Mouse (Mus musculus): ENCODE data around the gene Mast4. TPM values are rescaled to one million over a fixed set of nuclear protein-coding genes. Genes with fewer than 3 reads are reported as not detected.

The Mast4 gene
- polyA plus RNA-seq, 1 experiment from 2014 or later = 41.0 TPM

- Histone ChIP-seq H3K9me3 (replicated peaks) (no peaks in the 10 kb centered on the region), H3K27ac (peak overlapping the region; percentile 56), H3K4me3 (peak overlapping the region; percentile 33), H3K27me3 (no peaks in the 10 kb centered on the region), H3K4me2 (peak overlapping the region; percentile 57), H3K9ac (peak overlapping the region; percentile 48), H3K36me3 (0 out of 2 replicates have a peak, but pooled peaks cover 4% of the 10 kb centered on the region), H3K4me1 (replicated peaks) (peaks cover 19% of the 10 kb centered on the region)
- ATAC-seq (replicated peaks; ENCODE audit: insufficient number of reproducible peaks, insufficient read depth, low FRiP score, low read depth) = peak; percentile 39
- 15% methylated on average over 15 of the region's 15 CpGs for WGBS
Measured at GRCm38 (mm10) chr13:102811129-102811832, 523.0 kb downstream of the Mast4 start.

- H3K9ac ChIP-seq = no peak overlapping the region
- ATAC-seq (replicated peaks; ENCODE audit: insufficient number of reproducible peaks, insufficient read depth, low FRiP score, low read depth) = no peak
- H3K9me3 ChIP-seq (replicated peaks) = no peaks in the 10 kb centered on the region
- H3K4me2 ChIP-seq = no peak overlapping the region
- H3K36me3 ChIP-seq = peaks cover 20% of the 10 kb centered on the region; the same call in 1 of the 2 replicates
- no peak overlapping the region for H3K4me3 ChIP-seq
- H3K27ac ChIP-seq = no peak overlapping the region
- H3K4me1 ChIP-seq (replicated peaks) = peaks cover 12% of the 10 kb centered on the region
- no peaks in the 10 kb centered on the region for H3K27me3 ChIP-seq
- 86% methylated on average over 3 of the region's 3 CpGs for WGBS
Measured at GRCm38 (mm10) chr13:102806652-102807051, 527.6 kb downstream of the Mast4 start.

- Histone ChIP-seq H3K9ac (no peak overlapping the region), H3K4me1 (replicated peaks) (no peaks in the 10 kb centered on the region), H3K36me3 (peaks cover 20% of the 10 kb centered on the region; the same call in 1 of the 2 replicates), H3K4me2 (no peak overlapping the region), H3K9me3 (replicated peaks) (no peaks in the 10 kb centered on the region), H3K4me3 (no peak overlapping the region), H3K27ac (no peak overlapping the region), H3K27me3 (no peaks in the 10 kb centered on the region)
- ATAC-seq (replicated peaks; ENCODE audit: insufficient number of reproducible peaks, insufficient read depth, low FRiP score, low read depth) = no peak
- WGBS = 82% methylated on average over 6 of the region's 6 CpGs
Measured at GRCm38 (mm10) chr13:102805190-102805589, 529.1 kb downstream of the Mast4 start.

GRCm38 (mm10) chr13:102803206-102803605 lies 531.1 kb downstream of the Mast4 start:
- Histone ChIP-seq H3K36me3 (peaks cover 16% of the 10 kb centered on the region; the same call in 1 of the 2 replicates), H3K4me1 (replicated peaks) (no peaks in the 10 kb centered on the region), H3K4me2 (no peak overlapping the region), H3K27me3 (no peaks in the 10 kb centered on the region), H3K4me3 (no peak overlapping the region), H3K9me3 (replicated peaks) (no peaks in the 10 kb centered on the region), H3K27ac (no peak overlapping the region), H3K9ac (no peak overlapping the region)
- 85% methylated on average over 9 of the region's 9 CpGs for WGBS
- ATAC-seq (replicated peaks; ENCODE audit: insufficient number of reproducible peaks, insufficient read depth, low FRiP score, low read depth) = no peak

- H3K4me3 ChIP-seq = no peak overlapping the region
- no peak for ATAC-seq (replicated peaks; ENCODE audit: insufficient number of reproducible peaks, insufficient read depth, low FRiP score, low read depth)
- no peaks in the 10 kb centered on the region for H3K9me3 ChIP-seq (replicated peaks)
- no peak overlapping the region for H3K27ac ChIP-seq
- no peaks in the 10 kb centered on the region for H3K27me3 ChIP-seq
- H3K36me3 ChIP-seq = peaks cover 43% of the 10 kb centered on the region
- no peak overlapping the region for H3K4me2 ChIP-seq
- H3K4me1 ChIP-seq (replicated peaks) = no peaks in the 10 kb centered on the region
- 86% methylated on average over 3 of the region's 3 CpGs for WGBS
- no peak overlapping the region for H3K9ac ChIP-seq
Measured at GRCm38 (mm10) chr13:102792157-102792556, 542.1 kb downstream of the Mast4 start.

- no peak for ATAC-seq (replicated peaks; ENCODE audit: insufficient number of reproducible peaks, insufficient read depth, low FRiP score, low read depth)
- Histone ChIP-seq H3K27me3 (no peaks in the 10 kb centered on the region), H3K9ac (no peak overlapping the region), H3K4me1 (replicated peaks) (no peaks in the 10 kb centered on the region), H3K9me3 (replicated peaks) (no peaks in the 10 kb centered on the region), H3K36me3 (peaks cover 40% of the 10 kb centered on the region), H3K4me3 (no peak overlapping the region), H3K4me2 (no peak overlapping the region), H3K27ac (no peak overlapping the region)
- WGBS = 68% methylated on average over 6 of the region's 6 CpGs
Measured at GRCm38 (mm10) chr13:102790601-102791155, 543.6 kb downstream of the Mast4 start.

GRCm38 (mm10) chr13:102786666-102787230 lies 547.5 kb downstream of the Mast4 start:
- ATAC-seq (replicated peaks; ENCODE audit: insufficient number of reproducible peaks, insufficient read depth, low FRiP score, low read depth) = no peak
- H3K9ac ChIP-seq = no peak overlapping the region
- no peaks in the 10 kb centered on the region for H3K27me3 ChIP-seq
- peaks cover 38% of the 10 kb centered on the region for H3K36me3 ChIP-seq
- H3K4me3 ChIP-seq = no peak overlapping the region
- no peak overlapping the region for H3K27ac ChIP-seq
- H3K4me2 ChIP-seq = no peak overlapping the region
- H3K4me1 ChIP-seq (replicated peaks) = no peaks in the 10 kb centered on the region
- WGBS = 84% methylated on average over 10 of the region's 10 CpGs
- H3K9me3 ChIP-seq (replicated peaks) = no peaks in the 10 kb centered on the region

- no peak overlapping the region for H3K9ac ChIP-seq
- no peak overlapping the region for H3K4me2 ChIP-seq
- H3K27me3 ChIP-seq = no peaks in the 10 kb centered on the region
- WGBS = 87% methylated on average over 7 of the region's 7 CpGs
- peaks cover 50% of the 10 kb centered on the region for H3K36me3 ChIP-seq
- H3K4me3 ChIP-seq = no peak overlapping the region
- no peak for ATAC-seq (replicated peaks; ENCODE audit: insufficient number of reproducible peaks, insufficient read depth, low FRiP score, low read depth)
- H3K27ac ChIP-seq = no peak overlapping the region
- no peaks in the 10 kb centered on the region for H3K9me3 ChIP-seq (replicated peaks)
- no peaks in the 10 kb centered on the region for H3K4me1 ChIP-seq (replicated peaks)
Measured at GRCm38 (mm10) chr13:102783531-102784310, 550.6 kb downstream of the Mast4 start.

- Histone ChIP-seq H3K36me3 (peaks cover 59% of the 10 kb centered on the region), H3K27ac (no peak overlapping the region), H3K9me3 (replicated peaks) (no peaks in the 10 kb centered on the region), H3K4me2 (no peak overlapping the region), H3K4me3 (no peak overlapping the region), H3K27me3 (no peaks in the 10 kb centered on the region), H3K4me1 (replicated peaks) (no peaks in the 10 kb centered on the region), H3K9ac (no peak overlapping the region)
- no peak for ATAC-seq (replicated peaks; ENCODE audit: insufficient number of reproducible peaks, insufficient read depth, low FRiP score, low read depth)
- 92% methylated on average over 3 of the region's 3 CpGs for WGBS
Measured at GRCm38 (mm10) chr13:102779275-102779674, 555.0 kb downstream of the Mast4 start.

- no peak for ATAC-seq (replicated peaks; ENCODE audit: insufficient number of reproducible peaks, insufficient read depth, low FRiP score, low read depth)
- Histone ChIP-seq H3K4me2 (no peak overlapping the region), H3K9me3 (replicated peaks) (no peaks in the 10 kb centered on the region), H3K27me3 (no peaks in the 10 kb centered on the region), H3K9ac (no peak overlapping the region), H3K4me1 (replicated peaks) (no peaks in the 10 kb centered on the region), H3K36me3 (peaks cover 62% of the 10 kb centered on the region), H3K27ac (no peak overlapping the region), H3K4me3 (no peak overlapping the region)
- WGBS = 88% methylated on average over 3 of the region's 3 CpGs
Measured at GRCm38 (mm10) chr13:102778859-102779258, 555.4 kb downstream of the Mast4 start.

- Histone ChIP-seq H3K4me1 (replicated peaks) (no peaks in the 10 kb centered on the region), H3K27ac (no peak overlapping the region), H3K9ac (no peak overlapping the region), H3K4me2 (no peak overlapping the region), H3K36me3 (peaks cover 69% of the 10 kb centered on the region), H3K27me3 (no peaks in the 10 kb centered on the region), H3K9me3 (replicated peaks) (no peaks in the 10 kb centered on the region), H3K4me3 (no peak overlapping the region)
- 88% methylated on average over 6 of the region's 6 CpGs for WGBS
- ATAC-seq (replicated peaks; ENCODE audit: insufficient number of reproducible peaks, insufficient read depth, low FRiP score, low read depth) = no peak
Measured at GRCm38 (mm10) chr13:102775506-102775905, 558.8 kb downstream of the Mast4 start.
